In genomic region chrX:18093274-18093673, GRCm38 (mm10) we compare ENCODE assay signal across 27 mouse cellular contexts. TPM values are rescaled to one million over a fixed set of nuclear protein-coding genes. Genes with fewer than 3 reads are reported as not detected.
A peak's percentile ranks its signal among the peaks of the same experiment; 100 is the strongest.
DNase-seq lines count a peak whose midpoint lies in the region; ATAC-seq lines count a peak whose summit lies in the region.
"Had no signal": no experiment of that assay in that cellular context is flagged by ENCODE, and none has a peak within 500 bp of the region (broad histone marks: within the 10 kb centered on the region; RNA-seq: fewer than 3 reads in every experiment).

No protein-coding gene starts in this region.

- ATAC-seq in common myeloid progenitor, adult 5-6 weeks (replicated peaks; ENCODE audit: low read depth, poor library complexity, severe bottlenecking) = peak; percentile 66; the same call in 1 of the 2 replicates
- peak; percentile 65 for ATAC-seq in granulocyte monocyte progenitor cell, adult 5-6 weeks (replicated peaks; ENCODE audit: poor library complexity, severe bottlenecking)
- ATAC-seq in megakaryocyte progenitor cell, adult 5-6 weeks (replicated peaks; ENCODE audit: poor library complexity) = peak; percentile 71
- ATAC-seq: activated CD4-positive, CD25-positive, alpha-beta regulatory T cell, adult 4 months; CD4-positive, CD25-positive, alpha-beta regulatory T cell, adult 4 months; Patski had no signal

- peak; percentile 2 for DNase-seq in 416B (ENCODE audit: low read depth)
- DNase-seq in thymus, postnatal 14 days = no peak
- no peak for DNase-seq in embryo, embryonic 10 days (ENCODE audit: low spot score)
- no peak for DNase-seq in cerebellum, adult 8-10 months
- no peak for DNase-seq in gastrocnemius, adult 18-20 months (ENCODE audit: low spot score)
- DNase-seq: adrenal gland, adult 2 months; adrenal gland, adult 8-10 months; adrenal gland, postnatal 10 days; adrenal gland, postnatal 14 days; adrenal gland, postnatal 25 days; adrenal gland, postnatal 36 days; B cell, adult 2 months; cerebellum, adult 11 months; cerebellum, adult 11-12 months; cerebellum, adult 18-20 months had no signal

RNA-seq across cellular contexts. Expression of gene Dusp21, which starts 52.4 kb away (rescaled TPM):
- total RNA-seq in common myeloid progenitor, adult 5-6 weeks (2017) = not detected in 2 replicates
- total RNA-seq in granulocyte monocyte progenitor cell, adult 5-6 weeks (2014; fragmentation: Nextera tagmentation) = not detected in 2 replicates
- total RNA-seq in granulocyte monocyte progenitor cell, adult 5-6 weeks (2017) = not detected in 2 replicates
- total RNA-seq in megakaryocyte progenitor cell, adult 5-6 weeks (2015) = not detected in 2 replicates
- not detected in 2 replicates for total RNA-seq in megakaryocyte progenitor cell, adult 5-6 weeks (2017)
- not detected for total RNA-seq in gastrocnemius, adult 18-20 months (2021)
- total RNA-seq: adrenal gland, adult 18-20 months; adrenal gland, adult 2 months; adrenal gland, adult 8-10 months; adrenal gland, postnatal 10 days; adrenal gland, postnatal 14 days; adrenal gland, postnatal 25 days; adrenal gland, postnatal 36 days; adrenal gland, postnatal 4 days; CH12.LX; ES-E14; G1E; MEL had no signal
